Mouse (Mus musculus): ENCODE data around the gene Gm45808. TPM values are rescaled to one million over a fixed set of nuclear protein-coding genes. Genes with fewer than 3 reads are reported as not detected.

Gm45808 gene
- polyA plus RNA-seq, 1 experiment from 2014 or later = not detected

GRCm38 (mm10) chr7:45492951-45493350 is 6.3 kb upstream of the Gm45808 start:
- H3K36me3 ChIP-seq (ENCODE audit: control insufficient read depth, insufficient read depth, low read length) = peaks cover 58% of the 10 kb centered on the region
- H3K4me2 ChIP-seq (replicated peaks; ENCODE audit: low read depth, low read length) = no peak overlapping the region
- WGBS = 95% methylated on average over 5 of the region's 5 CpGs
- 0 out of 2 replicates have a peak, but pooled peaks cover 17% of the 10 kb centered on the region for H3K4me1 ChIP-seq (ENCODE audit: control insufficient read depth, insufficient read depth, low read length)
- ATAC-seq (ENCODE audit: low FRiP score, low TSS enrichment) = no peak
- no peak overlapping the region for H3K9ac ChIP-seq (ENCODE audit: low read depth, low read length)
- no peaks in the 10 kb centered on the region for H3K9me3 ChIP-seq (ENCODE audit: control insufficient read depth, low read length)
- H3K27ac ChIP-seq (ENCODE audit: low read depth, low read length) = no peak overlapping the region
- H3K4me3 ChIP-seq (ENCODE audit: low read length) = no peak overlapping the region
- H3K27me3 ChIP-seq (ENCODE audit: control insufficient read depth, insufficient read depth, low read length) = no peaks in the 10 kb centered on the region

- 96% methylated on average over 8 of the region's 8 CpGs for WGBS
- Histone ChIP-seq H3K4me2 (replicated peaks; ENCODE audit: low read depth, low read length) (no peak overlapping the region), H3K9me3 (ENCODE audit: control insufficient read depth, low read length) (no peaks in the 10 kb centered on the region), H3K4me1 (ENCODE audit: control insufficient read depth, insufficient read depth, low read length) (0 out of 2 replicates have a peak, but pooled peaks cover 17% of the 10 kb centered on the region), H3K27me3 (ENCODE audit: control insufficient read depth, insufficient read depth, low read length) (no peaks in the 10 kb centered on the region), H3K36me3 (ENCODE audit: control insufficient read depth, insufficient read depth, low read length) (peaks cover 52% of the 10 kb centered on the region), H3K4me3 (ENCODE audit: low read length) (no peak overlapping the region), H3K27ac (ENCODE audit: low read depth, low read length) (no peak overlapping the region), H3K9ac (ENCODE audit: low read depth, low read length) (no peak overlapping the region)
- no peak for ATAC-seq (ENCODE audit: low FRiP score, low TSS enrichment)
Measured at GRCm38 (mm10) chr7:45492225-45492844, 5.7 kb upstream of the Gm45808 start.

GRCm38 (mm10) chr7:45491264-45491663 is 4.7 kb upstream of the Gm45808 start:
- Histone ChIP-seq H3K4me1 (ENCODE audit: control insufficient read depth, insufficient read depth, low read length) (0 out of 2 replicates have a peak, but pooled peaks cover 17% of the 10 kb centered on the region), H3K27me3 (ENCODE audit: control insufficient read depth, insufficient read depth, low read length) (no peaks in the 10 kb centered on the region), H3K4me3 (ENCODE audit: low read length) (no peak overlapping the region), H3K27ac (ENCODE audit: low read depth, low read length) (no peak overlapping the region), H3K9ac (ENCODE audit: low read depth, low read length) (no peak overlapping the region), H3K9me3 (ENCODE audit: control insufficient read depth, low read length) (no peaks in the 10 kb centered on the region), H3K36me3 (ENCODE audit: control insufficient read depth, insufficient read depth, low read length) (peaks cover 42% of the 10 kb centered on the region), H3K4me2 (replicated peaks; ENCODE audit: low read depth, low read length) (no peak overlapping the region)
- ATAC-seq (ENCODE audit: low FRiP score, low TSS enrichment) = no peak
- WGBS = 10% methylated on average over 3 of the region's 3 CpGs

GRCm38 (mm10) chr7:45490822-45491221 is 4.2 kb upstream of the Gm45808 start:
- Histone ChIP-seq H3K27ac (ENCODE audit: low read depth, low read length) (no peak overlapping the region), H3K9me3 (ENCODE audit: control insufficient read depth, low read length) (no peaks in the 10 kb centered on the region), H3K4me3 (ENCODE audit: low read length) (no peak overlapping the region), H3K4me2 (replicated peaks; ENCODE audit: low read depth, low read length) (no peak overlapping the region), H3K4me1 (ENCODE audit: control insufficient read depth, insufficient read depth, low read length) (0 out of 2 replicates have a peak, but pooled peaks cover 17% of the 10 kb centered on the region), H3K36me3 (ENCODE audit: control insufficient read depth, insufficient read depth, low read length) (peaks cover 37% of the 10 kb centered on the region), H3K27me3 (ENCODE audit: control insufficient read depth, insufficient read depth, low read length) (no peaks in the 10 kb centered on the region), H3K9ac (ENCODE audit: low read depth, low read length) (no peak overlapping the region)
- peak; percentile 55 for ATAC-seq (ENCODE audit: low FRiP score, low TSS enrichment)
- WGBS = 16% methylated on average over 9 of the region's 9 CpGs

DNA sequence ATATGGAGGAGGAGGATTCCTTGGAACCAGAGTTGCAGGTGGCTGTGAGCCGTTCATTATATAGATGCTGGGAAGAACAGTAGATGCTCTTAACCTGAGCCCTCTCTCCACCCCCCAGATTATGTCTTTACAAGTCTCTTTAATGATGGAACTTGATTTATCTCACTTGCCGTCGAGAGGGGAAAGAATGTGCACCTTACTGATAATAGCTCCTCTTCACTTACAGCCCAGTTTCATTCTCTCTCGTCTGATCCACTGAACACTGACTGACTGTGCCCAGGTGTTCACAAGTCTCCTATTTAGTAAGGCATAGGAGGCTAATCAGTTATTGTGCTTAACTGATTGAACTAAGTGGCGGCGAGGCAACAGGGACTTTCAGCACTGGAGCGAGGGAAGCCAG is 3.0 kb upstream of the Gm45808 start:
- WGBS = 62% methylated on average over 7 of the region's 7 CpGs

DNA sequence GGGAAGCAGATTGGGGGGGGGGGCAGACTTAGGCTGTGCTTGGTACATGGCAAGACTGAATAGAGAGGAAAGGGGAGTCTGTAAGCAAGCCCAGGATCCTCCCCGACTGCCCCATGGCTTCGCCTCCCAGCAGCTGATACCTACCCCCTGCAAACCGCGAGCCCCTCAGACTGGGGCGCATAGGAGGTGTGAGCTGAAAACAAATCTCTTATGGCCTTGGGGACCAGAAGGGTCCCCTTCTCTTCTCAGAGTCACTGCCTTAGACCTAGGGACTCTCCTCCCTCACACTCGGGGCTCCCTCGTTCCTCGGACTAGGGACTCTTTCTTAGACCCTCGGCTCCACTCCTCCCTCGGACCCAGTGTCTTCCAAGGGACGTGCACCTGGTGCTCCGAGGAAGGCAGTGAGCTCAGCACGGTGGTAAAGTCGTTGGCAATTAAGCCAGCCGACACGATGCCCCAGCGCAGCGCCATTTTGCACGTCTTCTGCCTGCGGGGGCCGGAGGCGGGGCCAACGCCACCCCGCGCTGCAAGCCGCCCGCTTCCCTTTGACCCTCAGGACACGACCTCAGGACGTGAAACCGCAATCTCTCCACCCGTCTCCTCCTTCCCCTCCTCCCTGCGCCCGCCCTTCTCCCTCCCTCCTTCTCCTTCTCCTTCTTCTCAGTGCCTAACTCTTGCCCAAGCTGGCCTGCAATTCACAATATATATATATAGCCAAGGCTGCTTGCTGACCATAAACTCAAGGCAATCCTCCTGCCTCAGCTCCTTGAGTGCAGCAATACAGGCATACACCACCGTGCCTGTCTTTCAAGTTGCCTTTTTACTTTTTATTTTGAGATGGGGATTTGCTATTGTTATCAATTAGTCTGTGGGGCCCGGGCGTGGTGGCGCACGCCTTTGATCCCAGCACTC is 1.9 kb upstream of the Gm45808 start, which contains the start of gene Dhdh:
TSS of gene Dhdh (minus strand) at position 513 of the 912 bp plus-strand sequence.
- Histone ChIP-seq H3K9ac (ENCODE audit: low read depth, low read length) (peak within 1 kb of the TSS; percentile 61), H3K36me3 (ENCODE audit: control insufficient read depth, insufficient read depth, low read length) (peaks cover 15% of the 10 kb centered on the region; the same call in 1 of the 2 replicates), H3K4me2 (replicated peaks; ENCODE audit: low read depth, low read length) (peak within 1 kb of the TSS; percentile 72), H3K4me3 (ENCODE audit: low read length) (peak within 1 kb of the TSS; percentile 39), H3K4me1 (ENCODE audit: control insufficient read depth, insufficient read depth, low read length) (0 out of 2 replicates have a peak, but pooled peaks cover 17% of the 10 kb centered on the region), H3K9me3 (ENCODE audit: control insufficient read depth, low read length) (no peaks in the 10 kb centered on the region), H3K27me3 (ENCODE audit: control insufficient read depth, insufficient read depth, low read length) (no peaks in the 10 kb centered on the region), H3K27ac (ENCODE audit: low read depth, low read length) (peak within 1 kb of the TSS; percentile 59; the same call in 1 of the 2 replicates)
- WGBS = 11% methylated on average over 37 of the region's 38 CpGs
- ATAC-seq (ENCODE audit: low FRiP score, low TSS enrichment) = peak; percentile 44

More for the DNA sequence above, 3.0 kb upstream of the Gm45808 start:
- Histone ChIP-seq H3K4me1 (ENCODE audit: control insufficient read depth, insufficient read depth, low read length) (0 out of 2 replicates have a peak, but pooled peaks cover 17% of the 10 kb centered on the region), H3K4me2 (replicated peaks; ENCODE audit: low read depth, low read length) (no peak overlapping the region), H3K27me3 (ENCODE audit: control insufficient read depth, insufficient read depth, low read length) (no peaks in the 10 kb centered on the region), H3K27ac (ENCODE audit: low read depth, low read length) (no peak overlapping the region), H3K9ac (ENCODE audit: low read depth, low read length) (no peak overlapping the region), H3K9me3 (ENCODE audit: control insufficient read depth, low read length) (no peaks in the 10 kb centered on the region), H3K4me3 (ENCODE audit: low read length) (no peak overlapping the region), H3K36me3 (ENCODE audit: control insufficient read depth, insufficient read depth, low read length) (peaks cover 25% of the 10 kb centered on the region)
- no peak for ATAC-seq (ENCODE audit: low FRiP score, low TSS enrichment)

DNA sequence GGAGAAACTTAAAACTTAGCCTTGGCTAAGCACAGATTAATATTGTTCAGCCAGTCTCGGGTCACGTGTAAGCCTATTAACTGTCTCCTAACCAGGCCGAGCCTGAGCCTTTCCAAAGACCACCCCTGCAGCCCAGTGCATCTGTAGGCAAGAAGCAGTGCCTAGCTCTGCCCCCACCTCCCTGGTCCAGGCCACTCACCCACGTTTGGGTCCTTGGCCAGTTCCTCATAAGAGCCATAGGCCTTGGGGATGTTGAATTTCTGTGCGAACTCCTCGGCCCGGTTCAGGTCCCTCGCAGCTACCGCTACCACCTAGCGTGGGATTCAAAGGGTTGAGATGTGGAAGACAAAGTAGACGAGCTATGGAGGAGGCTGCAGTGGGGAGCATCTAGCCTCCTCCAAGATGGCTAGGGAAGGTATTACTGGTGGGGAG is 1.3 kb upstream of the Gm45808 start:
- H3K9me3 ChIP-seq (ENCODE audit: control insufficient read depth, low read length) = no peaks in the 10 kb centered on the region
- peak; percentile 11; the same call in 1 of the 2 replicates for ATAC-seq (ENCODE audit: low FRiP score, low TSS enrichment)
- peaks cover 8% of the 10 kb centered on the region; the same call in 1 of the 2 replicates for H3K36me3 ChIP-seq (ENCODE audit: control insufficient read depth, insufficient read depth, low read length)
- H3K4me3 ChIP-seq (ENCODE audit: low read length) = peak overlapping the region; percentile 39
- no peaks in the 10 kb centered on the region for H3K27me3 ChIP-seq (ENCODE audit: control insufficient read depth, insufficient read depth, low read length)
- H3K4me2 ChIP-seq (replicated peaks; ENCODE audit: low read depth, low read length) = peak overlapping the region; percentile 72
- 0 out of 2 replicates have a peak, but pooled peaks cover 17% of the 10 kb centered on the region for H3K4me1 ChIP-seq (ENCODE audit: control insufficient read depth, insufficient read depth, low read length)
- WGBS = 34% methylated on average over 11 of the region's 11 CpGs
- H3K27ac ChIP-seq (ENCODE audit: low read depth, low read length) = peak overlapping the region; percentile 59; the same call in 1 of the 2 replicates
- H3K9ac ChIP-seq (ENCODE audit: low read depth, low read length) = peak overlapping the region; percentile 61; the same call in 1 of the 2 replicates

DNA sequence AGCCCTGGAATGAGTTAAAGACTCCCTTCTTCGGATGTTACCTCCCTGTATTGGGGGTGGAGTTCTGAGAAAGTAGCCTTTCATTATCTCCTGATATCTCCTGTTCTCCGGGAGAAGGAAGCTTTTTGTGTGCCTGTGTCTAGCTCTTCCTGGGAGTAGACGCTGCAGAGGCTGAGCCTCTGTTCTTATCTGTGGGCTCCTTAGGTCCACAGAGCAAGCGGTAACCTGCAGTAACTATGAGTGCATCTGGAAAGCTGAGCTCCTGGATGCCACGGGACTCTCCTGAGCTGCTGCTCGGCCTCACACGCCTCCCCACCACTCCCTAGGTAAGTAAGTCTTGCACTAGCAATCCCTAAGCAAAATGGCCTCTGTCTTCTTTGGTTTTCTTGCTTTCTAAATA is 453 bp downstream of the Gm45808 start:
- H3K27ac ChIP-seq (ENCODE audit: low read depth, low read length) = no peak overlapping the region
- 0 out of 2 replicates have a peak, but pooled peaks cover 12% of the 10 kb centered on the region for H3K4me1 ChIP-seq (ENCODE audit: control insufficient read depth, insufficient read depth, low read length)
- H3K27me3 ChIP-seq (ENCODE audit: control insufficient read depth, insufficient read depth, low read length) = no peaks in the 10 kb centered on the region
- H3K4me3 ChIP-seq (ENCODE audit: low read length) = no peak overlapping the region
- WGBS = 73% methylated on average over 7 of the region's 7 CpGs
- no peak overlapping the region for H3K9ac ChIP-seq (ENCODE audit: low read depth, low read length)
- ATAC-seq (ENCODE audit: low FRiP score, low TSS enrichment) = no peak
- H3K36me3 ChIP-seq (ENCODE audit: control insufficient read depth, insufficient read depth, low read length) = no peaks in the 10 kb centered on the region
- no peaks in the 10 kb centered on the region for H3K9me3 ChIP-seq (ENCODE audit: control insufficient read depth, low read length)
- no peak overlapping the region for H3K4me2 ChIP-seq (replicated peaks; ENCODE audit: low read depth, low read length)

Measured in kidney, embryonic 14.5 days (tissue).